Mouse (Mus musculus) heart, postnatal 0 days (tissue): ENCODE measurements around the gene Cdh5. TPM values are rescaled to one million over a fixed set of nuclear protein-coding genes. Genes with fewer than 3 reads are reported as not detected.

Source experiments
- ATAC-seq: fragments of 200-750 bp; cut with Nextera tagmentation; 2 replicates; pipeline ENCODE4 v1.8.0; 2017; ENCODE audit warnings: low read depth, moderate number of reproducible peaks, moderate library complexity; ENCODE audit not compliant: insufficient read depth
- DNase-seq: peaks from one replicate; pipeline ENCODE4 v3.0.0-alpha.2; 2016; ENCODE audit warnings: low spot score
- H3K27ac ChIP-seq: fragments of 300-500 bp; sonication (generic); 2 replicates; pipeline ENCODE4 v1.5.1; 2014; ENCODE audit warnings: low read depth, mild to moderate bottlenecking
- H3K27me3 ChIP-seq: fragments of 300-500 bp; sonication (generic); 2 replicates; pipeline ENCODE4 v1.6.1; 2014; ENCODE audit warnings: low read length, mixed read lengths; ENCODE audit not compliant: control insufficient read depth, insufficient read depth
- H3K36me3 ChIP-seq: fragments of 300-500 bp; sonication (generic); replicated peaks from 2 replicates; pipeline ENCODE4 v1.6.1; 2014; ENCODE audit warnings: low read length, mixed read lengths; ENCODE audit not compliant: control insufficient read depth, insufficient read depth
- H3K4me1 ChIP-seq: fragments of 300-500 bp; sonication (generic); 2 replicates; pipeline ENCODE4 v1.6.1; 2014; ENCODE audit warnings: antibody characterized with exemption; ENCODE audit not compliant: control insufficient read depth, insufficient read depth
- H3K4me2 ChIP-seq: fragments of 300-500 bp; sonication (generic); 2 replicates; pipeline ENCODE4 v1.6.1; 2014; ENCODE audit warnings: low read depth, mild to moderate bottlenecking, low read length, moderate library complexity
- H3K4me3 ChIP-seq: fragments of 300-500 bp; sonication (generic); 2 replicates; pipeline ENCODE4 v1.5.1; 2014; ENCODE audit warnings: low read depth, low read length
- H3K9ac ChIP-seq: fragments of 300-500 bp; sonication (generic); replicated peaks from 2 replicates; pipeline ENCODE4 v1.6.1; 2014; ENCODE audit warnings: low read depth, low read length, mixed read lengths
- H3K9me3 ChIP-seq: fragments of 300-500 bp; sonication (generic); replicated peaks from 2 replicates; pipeline ENCODE4 v1.6.1; 2016; ENCODE audit warnings: low read length; ENCODE audit not compliant: control insufficient read depth
- CTCF ChIP-seq: IDR thresholded peaks from 2 replicates; pipeline ENCODE4 v1.5.1; 2016; ENCODE audit warnings: antibody characterized with exemption, control low read depth, low read depth
- EP300 ChIP-seq: IDR thresholded peaks from 2 replicates; pipeline ENCODE4 v1.6.1; 2016; ENCODE audit warnings: antibody characterized with exemption, low read depth
- WGBS: fragments of 180-500 bp; shearing (Covaris S2); extraction: QIAGEN DNeasy Blood & Tissue Kit; methylation state at CpG from one replicate; pipeline ENCODE4 v1.1.7; 2014; 5-methylcytosine and 5-hydroxymethylcytosine counted together
- polyA plus RNA-seq: library from polyadenylated mRNA; unstranded; fragments of >200 nt; fragmentation: Nextera tagmentation; extraction: Ambion mirVana; gene quantifications from 2 replicates; pipeline ENCODE4 v1.2.1, GENCODE M21; 2015
- total RNA-seq: library from RNA; depleted of rRNA; stranded (reverse); fragments of >200 nt; gene quantifications from 2 replicates; pipeline ENCODE4 v1.2.3, GENCODE M21; 2014; ENCODE audit warnings: low replicate concordance

The Cdh5 gene
- total and polyA plus RNA-seq, 2 experiments from 2014 or later, result 42.6 to 123 TPM

- 61% methylated on average over 12 of the region's 12 CpGs for WGBS
- no peaks in the 10 kb centered on the region for H3K27me3 ChIP-seq
- no peak overlapping the region for H3K4me3 ChIP-seq
- ATAC-seq, result peak; percentile 40; the same call in 1 of the 2 replicates
- no peak overlapping the region for H3K4me2 ChIP-seq
- no peaks in the 10 kb centered on the region; the same call in 1 of the 2 replicates for H3K36me3 ChIP-seq
- no peak for DNase-seq
- no peaks in the 10 kb centered on the region for H3K9me3 ChIP-seq
- H3K4me1 ChIP-seq, result 0 out of 2 replicates have a peak, but pooled peaks cover 3% of the 10 kb centered on the region
- TF ChIP-seq CTCF (no peak), EP300 (no peak)
- no peak overlapping the region for H3K9ac ChIP-seq
- H3K27ac ChIP-seq, result no peak overlapping the region
These were observed 20.4 kb downstream of the Cdh5 start for GRCm38 (mm10) chr8:104121640-104122416.

DNA sequence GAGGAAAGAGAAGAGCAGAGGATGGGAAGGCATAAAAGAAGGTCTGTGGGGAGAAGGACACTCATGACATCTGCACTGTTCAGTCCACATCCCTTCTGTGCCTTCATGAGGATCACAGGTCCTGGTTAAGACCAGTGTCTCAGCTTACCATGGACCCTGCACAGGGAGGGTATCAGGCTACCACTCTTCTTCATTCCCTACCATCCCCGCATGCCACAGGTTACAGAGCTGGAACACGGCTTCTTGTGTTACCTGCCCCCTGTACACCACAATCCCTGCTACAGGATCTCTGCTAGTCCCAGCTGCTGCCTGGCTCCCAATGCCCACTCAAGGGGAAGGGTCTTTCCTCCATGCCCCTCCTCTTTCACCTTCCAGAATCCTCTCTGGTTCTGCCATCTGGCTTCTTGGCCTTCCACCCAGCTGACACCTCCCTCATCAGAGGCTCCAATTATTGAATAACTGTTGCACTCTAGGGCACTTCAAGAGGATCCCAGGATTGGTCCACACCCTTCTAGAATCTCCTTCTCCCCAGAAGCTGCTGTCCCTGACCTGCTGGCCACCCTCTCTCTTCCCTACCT, 21.7 kb downstream of the Cdh5 start:
- H3K36me3 ChIP-seq, result no peaks in the 10 kb centered on the region; the same call in 1 of the 2 replicates
- H3K9me3 ChIP-seq, result no peaks in the 10 kb centered on the region
- DNase-seq (no peak), ATAC-seq (no peak)
- H3K27ac ChIP-seq, result no peak overlapping the region
- H3K4me2 ChIP-seq, result no peak overlapping the region
- no peak overlapping the region for H3K4me3 ChIP-seq
- H3K4me1 ChIP-seq, result 0 out of 2 replicates have a peak, but pooled peaks cover 4% of the 10 kb centered on the region
- H3K27me3 ChIP-seq, result no peaks in the 10 kb centered on the region
- no peak overlapping the region for H3K9ac ChIP-seq
- TF ChIP-seq EP300 (no peak), CTCF (no peak)
- 79% methylated on average over 2 of the region's 2 CpGs for WGBS

- Histone ChIP-seq H3K9me3 (no peaks in the 10 kb centered on the region), H3K36me3 (no peaks in the 10 kb centered on the region; the same call in 1 of the 2 replicates), H3K27me3 (no peaks in the 10 kb centered on the region), H3K4me2 (no peak overlapping the region), H3K27ac (no peak overlapping the region), H3K4me3 (no peak overlapping the region), H3K9ac (no peak overlapping the region), H3K4me1 (0 out of 2 replicates have a peak, but pooled peaks cover 4% of the 10 kb centered on the region)
- TF ChIP-seq CTCF, result no peak
- DNase-seq (no peak), ATAC-seq (no peak)
- 68% methylated on average over 5 of the region's 5 CpGs for WGBS
These were observed 23.1 kb downstream of the Cdh5 start for GRCm38 (mm10) chr8:104124534-104124933.

- H3K27me3 ChIP-seq, result no peaks in the 10 kb centered on the region
- no peaks in the 10 kb centered on the region; the same call in 1 of the 2 replicates for H3K36me3 ChIP-seq
- no peak overlapping the region for H3K4me2 ChIP-seq
- TF ChIP-seq CTCF (no peak), EP300 (no peak)
- 0 out of 2 replicates have a peak, but pooled peaks cover 4% of the 10 kb centered on the region for H3K4me1 ChIP-seq
- no peak overlapping the region for H3K27ac ChIP-seq
- H3K9ac ChIP-seq, result no peak overlapping the region
- DNase-seq (peak; percentile 43), ATAC-seq (peak; percentile 55; the same call in 1 of the 2 replicates)
- 54% methylated on average over 4 of the region's 4 CpGs for WGBS
- H3K4me3 ChIP-seq, result no peak overlapping the region
- H3K9me3 ChIP-seq, result no peaks in the 10 kb centered on the region
These were observed 25.9 kb downstream of the Cdh5 start for GRCm38 (mm10) chr8:104127160-104127883.

- Histone ChIP-seq H3K4me2 (no peak overlapping the region), H3K27me3 (no peaks in the 10 kb centered on the region), H3K9me3 (no peaks in the 10 kb centered on the region), H3K4me1 (0 out of 2 replicates have a peak, but pooled peaks cover 4% of the 10 kb centered on the region), H3K9ac (no peak overlapping the region), H3K36me3 (no peaks in the 10 kb centered on the region; the same call in 1 of the 2 replicates), H3K27ac (no peak overlapping the region), H3K4me3 (no peak overlapping the region)
- ATAC-seq (no peak), DNase-seq (no peak)
- TF ChIP-seq CTCF, result no peak
- no peak for TF ChIP-seq EP300
- 88% methylated on average over 9 of the region's 9 CpGs for WGBS
These were observed 29.5 kb downstream of the Cdh5 start for GRCm38 (mm10) chr8:104130916-104131315.
